Mouse (Mus musculus) midbrain, postnatal 0 days (tissue): ENCODE data around the gene Mgat4a. TPM values are rescaled to one million over a fixed set of nuclear protein-coding genes. Genes with fewer than 3 reads are reported as not detected.

Source experiments
- ATAC-seq: fragments of 200-750 bp; cut with Nextera tagmentation; 2 replicates; pipeline ENCODE4 v1.8.0; 2017; ENCODE audit warnings: moderate number of reproducible peaks, mild to moderate bottlenecking, moderate TSS enrichment, moderate library complexity; ENCODE audit not compliant: low FRiP score
- DNase-seq: peaks from one replicate; pipeline ENCODE4 v3.0.0-alpha.2; 2015; ENCODE audit warnings: low spot score
- H3K27ac ChIP-seq: fragments of 300-500 bp; sonication (generic); 2 replicates; pipeline ENCODE4 v1.5.1; 2014; ENCODE audit warnings: low read depth, mild to moderate bottlenecking, low read length, mixed read lengths
- H3K27me3 ChIP-seq: fragments of 300-500 bp; sonication (generic); 2 replicates; pipeline ENCODE4 v1.6.1; 2014; ENCODE audit warnings: low read length, control low read depth, mixed read lengths; ENCODE audit not compliant: insufficient read depth
- H3K36me3 ChIP-seq: fragments of 300-500 bp; sonication (generic); 2 replicates; pipeline ENCODE4 v1.6.1; 2014; ENCODE audit warnings: low read length, control low read depth, mixed read lengths; ENCODE audit not compliant: insufficient read depth
- H3K4me1 ChIP-seq: fragments of 300-500 bp; sonication (generic); 2 replicates; pipeline ENCODE4 v1.6.1; 2014; ENCODE audit warnings: mild to moderate bottlenecking, control low read depth, antibody characterized with exemption, low read length, mixed read lengths; ENCODE audit not compliant: insufficient read depth
- H3K4me2 ChIP-seq: fragments of 300-500 bp; sonication (generic); 2 replicates; pipeline ENCODE4 v1.6.1; 2014; ENCODE audit warnings: low read depth, mild to moderate bottlenecking, low read length, mixed read lengths; ENCODE audit not compliant: poor library complexity, severe bottlenecking
- H3K4me3 ChIP-seq: fragments of 300-500 bp; sonication (generic); 2 replicates; pipeline ENCODE4 v1.5.1; 2014; ENCODE audit warnings: low read depth, mild to moderate bottlenecking, low read length, moderate library complexity
- H3K9ac ChIP-seq: fragments of 300-500 bp; sonication (generic); replicated peaks from 2 replicates; pipeline ENCODE4 v1.6.1; 2014; ENCODE audit warnings: mild to moderate bottlenecking, low read length, moderate library complexity, mixed read lengths; ENCODE audit not compliant: poor library complexity, severe bottlenecking
- H3K9me3 ChIP-seq: fragments of 300-500 bp; sonication (generic); 2 replicates; pipeline ENCODE4 v1.6.1; 2016; ENCODE audit warnings: low read length, control low read depth
- CTCF ChIP-seq: IDR thresholded peaks from 2 replicates; pipeline ENCODE4 v1.5.1; 2016; ENCODE audit warnings: antibody characterized with exemption, mild to moderate bottlenecking
- WGBS: fragments of 180-500 bp; shearing (Covaris S2); extraction: QIAGEN DNeasy Blood & Tissue Kit; methylation state at CpG from one replicate; pipeline ENCODE4 v1.1.7; 2014; 5-methylcytosine and 5-hydroxymethylcytosine counted together
- polyA plus RNA-seq: library from polyadenylated mRNA; unstranded; fragments of >200 nt; fragmentation: Nextera tagmentation; extraction: Ambion mirVana; gene quantifications from 2 replicates; pipeline ENCODE4 v1.2.1, GENCODE M21; 2015
- total RNA-seq: library from RNA; depleted of rRNA; stranded (reverse); fragments of >200 nt; gene quantifications from 2 replicates; pipeline ENCODE4 v1.2.3, GENCODE M21; 2014; rRNA removed

The Mgat4a gene
- 27.8 and 28.1 TPM in 2 replicates for total RNA-seq
- 8.1 and 9.2 TPM in 2 replicates for polyA plus RNA-seq

DNA sequence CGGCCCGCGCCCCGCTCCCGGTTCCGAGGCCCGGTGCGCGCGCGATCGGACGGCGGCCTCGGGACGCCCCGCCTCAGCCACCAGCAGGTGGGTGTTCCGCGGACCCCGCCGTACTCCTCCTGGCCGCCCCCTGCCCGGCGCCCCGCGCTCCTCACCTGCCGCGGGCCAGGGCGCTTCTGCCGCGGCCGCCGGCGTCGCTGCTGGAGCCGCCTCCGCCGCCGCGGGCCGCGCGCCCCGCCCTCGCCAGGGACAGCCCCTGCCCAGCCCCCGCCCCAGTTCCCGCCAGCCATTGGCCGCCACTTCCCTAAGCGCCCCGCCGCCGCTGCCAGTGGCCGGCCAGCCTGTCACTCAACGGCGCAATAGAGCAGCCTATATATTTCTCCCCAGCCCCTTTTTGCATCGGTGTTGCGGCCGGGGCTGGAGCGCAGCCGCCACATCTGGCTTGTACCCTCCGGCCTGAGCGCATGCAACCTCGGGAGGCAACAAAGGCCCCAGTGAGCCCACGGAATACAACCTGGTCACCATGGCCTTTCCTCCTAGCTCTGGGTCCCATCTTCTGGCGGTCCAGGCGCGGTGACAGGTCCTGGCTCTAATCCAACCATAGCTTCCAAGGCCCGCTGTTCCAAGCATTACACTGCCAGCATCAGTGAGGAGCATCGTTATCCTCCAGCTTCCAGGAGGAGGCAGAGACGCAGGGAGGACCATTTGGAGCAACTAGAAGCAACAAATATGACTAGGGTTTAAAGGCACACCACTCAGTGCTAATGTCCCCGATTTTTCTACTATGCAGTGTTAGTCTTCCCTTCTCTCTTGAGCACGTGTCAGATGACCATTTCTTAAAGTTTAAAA lies at the start of gene Mgat4a:
Gene Mgat4a, minus strand, starts transcription at position 207 of the 849 bp plus-strand sequence.
- DNase-seq, result peak; percentile 97
- WGBS, result 1% methylated on average over 55 of the region's 72 CpGs
- no peak; the same call in 1 of the 2 replicates for TF ChIP-seq CTCF
- Histone ChIP-seq H3K27me3 (0 out of 2 replicates have a peak, but pooled peaks cover 3% of the 10 kb centered on the region), H3K27ac (peak within 1 kb of the TSS; percentile 80), H3K4me3 (peak within 1 kb of the TSS; percentile 91), H3K9me3 (no peaks in the 10 kb centered on the region), H3K4me1 (peaks cover 2% of the 10 kb centered on the region; the same call in 1 of the 2 replicates), H3K36me3 (no peaks in the 10 kb centered on the region), H3K9ac (peak within 1 kb of the TSS; percentile 86), H3K4me2 (peak within 1 kb of the TSS; percentile 82)
- peak; percentile 99 for ATAC-seq

DNA sequence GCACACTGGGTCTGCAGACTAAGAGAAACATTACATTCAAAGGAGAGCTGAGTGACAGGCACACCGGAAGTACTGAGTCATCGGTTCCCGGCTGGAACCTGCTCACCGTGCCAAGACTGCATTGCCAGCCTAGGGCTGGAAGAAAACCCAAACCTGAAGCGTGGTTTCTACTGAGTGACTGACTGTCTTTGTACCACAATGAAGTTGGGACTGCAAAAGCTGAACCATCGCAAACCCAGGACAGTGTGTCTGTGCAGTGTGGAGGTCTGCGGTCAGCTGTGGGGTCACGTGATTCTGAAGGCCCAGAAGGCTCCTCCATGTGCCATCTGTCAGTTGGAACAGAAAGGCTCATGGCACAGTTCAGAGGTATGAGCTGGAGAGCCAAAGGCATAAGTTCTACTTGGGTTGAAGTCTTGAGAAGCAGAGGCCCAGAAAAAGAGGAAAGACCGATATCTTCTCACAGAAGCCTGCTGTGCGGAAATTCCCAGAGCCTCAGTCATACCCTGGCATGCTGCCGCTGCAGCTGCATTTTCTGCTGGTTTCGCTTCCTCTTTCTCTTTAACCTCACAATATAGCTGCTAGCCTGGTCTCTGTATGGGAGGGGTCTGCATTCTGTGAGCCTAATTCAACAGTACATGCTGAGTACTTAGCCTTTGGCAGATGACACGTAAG lies 45.1 kb upstream of the Mgat4a start:
- ATAC-seq (no peak), DNase-seq (peak; percentile 48)
- H3K4me2 ChIP-seq, result no peak overlapping the region
- H3K27me3 ChIP-seq, result no peaks in the 10 kb centered on the region
- H3K36me3 ChIP-seq, result no peaks in the 10 kb centered on the region
- no peaks in the 10 kb centered on the region for H3K4me1 ChIP-seq
- no peak for TF ChIP-seq CTCF
- no peak overlapping the region for H3K9ac ChIP-seq
- no peaks in the 10 kb centered on the region for H3K9me3 ChIP-seq
- no peak overlapping the region for H3K27ac ChIP-seq
- no peak overlapping the region for H3K4me3 ChIP-seq
- WGBS, result 81% methylated on average over 13 of the region's 13 CpGs

- Histone ChIP-seq H3K4me3 (no peak overlapping the region), H3K27ac (no peak overlapping the region), H3K4me1 (no peaks in the 10 kb centered on the region), H3K9ac (no peak overlapping the region), H3K9me3 (no peaks in the 10 kb centered on the region), H3K27me3 (no peaks in the 10 kb centered on the region), H3K4me2 (no peak overlapping the region), H3K36me3 (no peaks in the 10 kb centered on the region)
- WGBS, result 60% methylated on average over 9 of the region's 9 CpGs
- no peak for TF ChIP-seq CTCF
- DNase-seq, result peak; percentile 12
- ATAC-seq, result no peak
Observed at GRCm38 (mm10) chr1:37583795-37584464, 43.1 kb upstream of the Mgat4a start.

- ATAC-seq (no peak), DNase-seq (no peak)
- H3K4me2 ChIP-seq, result no peak overlapping the region
- H3K36me3 ChIP-seq, result no peaks in the 10 kb centered on the region
- no peaks in the 10 kb centered on the region for H3K27me3 ChIP-seq
- H3K4me3 ChIP-seq, result no peak overlapping the region
- H3K9ac ChIP-seq, result no peak overlapping the region
- H3K27ac ChIP-seq, result no peak overlapping the region
- H3K9me3 ChIP-seq, result no peaks in the 10 kb centered on the region
- 91% methylated on average over 8 of the region's 8 CpGs for WGBS
- H3K4me1 ChIP-seq, result no peaks in the 10 kb centered on the region
- no peak for TF ChIP-seq CTCF
Observed at GRCm38 (mm10) chr1:37583167-37583566, 42.4 kb upstream of the Mgat4a start.

DNA sequence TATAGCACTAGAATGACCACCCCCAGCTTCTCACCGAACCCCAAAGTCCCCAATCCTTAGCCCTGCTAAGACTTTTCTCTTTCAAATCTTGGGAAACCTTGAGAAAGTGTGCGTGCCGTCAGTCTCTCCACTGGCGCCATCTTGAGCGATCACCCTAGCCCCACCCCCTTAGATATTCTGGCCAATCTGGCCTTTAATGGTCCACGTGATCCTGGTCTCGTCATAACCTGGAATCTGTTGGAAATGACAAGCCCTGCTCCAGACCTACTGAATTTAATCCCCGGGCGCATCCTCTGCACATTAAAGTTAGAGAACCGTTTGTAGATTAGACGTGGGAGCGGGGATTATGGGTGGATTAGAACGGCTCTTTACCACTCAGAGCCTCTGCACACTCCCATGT lies 38.9 kb upstream of the Mgat4a start:
- TF ChIP-seq CTCF, result no peak
- Histone ChIP-seq H3K4me1 (no peaks in the 10 kb centered on the region), H3K27ac (no peak overlapping the region), H3K9ac (no peak overlapping the region), H3K9me3 (no peaks in the 10 kb centered on the region), H3K4me3 (no peak overlapping the region), H3K36me3 (no peaks in the 10 kb centered on the region), H3K4me2 (no peak overlapping the region), H3K27me3 (no peaks in the 10 kb centered on the region)
- WGBS, result 91% methylated on average over 13 of the region's 13 CpGs
- no peak for ATAC-seq
- DNase-seq, result no peak
